Mouse (Mus musculus) forelimb bud, embryonic 11.5 days (tissue): Measurements from ENCODE around the gene Pip5kl1.

Experiments used
- DNase-seq: peaks from one replicate; pipeline ENCODE4 v3.0.0-alpha.2; 2012; ENCODE audit warnings: low read depth, low spot score

The Pip5kl1 gene

GRCm38 (mm10) chr2:32608778-32609435 lies 34.3 kb downstream of the Pip5kl1 start:
- no peak for DNase-seq

DNA sequence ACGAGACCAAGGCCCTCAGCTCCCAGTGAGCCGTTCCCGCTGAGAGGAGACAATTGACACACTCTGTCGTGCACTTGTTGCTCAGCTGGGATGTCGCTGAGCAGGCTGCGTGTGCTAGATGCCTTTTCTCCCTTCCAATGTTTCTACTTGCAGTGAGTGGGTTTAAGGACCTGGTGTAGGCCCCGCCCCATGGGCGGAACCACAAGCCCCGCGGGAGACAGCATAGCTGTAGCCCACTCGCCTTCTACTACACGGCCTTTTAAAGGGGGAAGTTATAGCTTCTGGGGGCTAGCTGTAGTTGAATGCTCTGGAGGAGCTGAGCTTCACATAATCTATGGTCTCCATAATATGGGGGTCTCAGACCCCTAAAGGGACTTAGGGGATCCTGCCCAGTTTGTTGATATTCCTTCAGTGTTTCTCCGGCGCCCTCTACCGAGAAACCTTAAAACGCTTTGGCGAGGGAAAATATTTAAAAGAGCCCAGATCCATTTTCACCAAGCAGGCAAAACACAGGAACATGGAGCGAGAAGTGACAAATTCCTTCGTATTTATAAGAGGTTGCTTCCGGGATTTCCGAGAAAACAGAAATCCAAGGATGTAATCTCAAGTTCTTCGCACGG lies 36.1 kb downstream of the Pip5kl1 start:
- no peak for DNase-seq

- DNase-seq, result no peak
Observed at GRCm38 (mm10) chr2:32612274-32612673, 37.7 kb downstream of the Pip5kl1 start.

DNA sequence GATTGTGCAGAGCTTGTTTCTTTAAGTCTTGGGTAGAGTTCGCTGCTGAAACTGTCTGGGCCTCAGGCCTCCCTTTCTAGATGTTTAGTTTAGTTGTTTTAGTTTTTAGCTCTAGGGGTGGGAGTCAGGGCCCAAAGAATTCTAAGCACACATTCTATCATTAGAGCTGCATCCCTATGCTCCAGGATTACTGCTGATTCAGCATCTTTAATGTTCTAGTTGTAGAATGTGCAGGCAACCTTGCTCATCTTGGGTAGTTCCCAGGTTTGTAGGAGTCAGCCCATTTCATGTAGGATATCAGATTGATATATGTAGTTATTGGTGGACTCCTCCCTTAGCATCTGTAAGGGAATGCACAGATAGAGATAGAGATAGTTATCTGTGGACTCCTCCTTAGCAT lies 42.5 kb downstream of the Pip5kl1 start:
- no peak for DNase-seq

DNA sequence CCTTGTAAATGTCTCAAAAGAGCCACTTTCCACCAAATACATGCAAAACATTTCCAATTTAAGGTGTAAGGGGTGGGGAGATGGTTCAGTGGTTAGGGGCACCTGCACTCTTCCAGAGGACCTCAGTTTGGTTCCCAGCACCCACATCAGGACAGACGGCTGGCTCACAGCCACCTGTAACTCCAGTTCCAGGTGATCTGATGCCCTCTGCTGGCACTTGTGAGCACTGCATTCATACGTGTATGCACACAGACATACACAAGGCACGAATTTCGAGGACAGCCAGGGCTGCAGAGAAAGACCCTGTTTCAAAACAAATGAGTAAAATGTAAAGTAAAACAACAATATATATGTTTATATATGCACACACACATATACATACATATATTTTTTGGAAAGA lies 43.0 kb downstream of the Pip5kl1 start:
- DNase-seq, result no peak

- DNase-seq, result no peak
Observed at GRCm38 (mm10) chr2:32618051-32618450, 43.5 kb downstream of the Pip5kl1 start.

GRCm38 (mm10) chr2:32620682-32621516 lies 46.3 kb downstream of the Pip5kl1 start:
- peak; percentile 68 for DNase-seq

DNA sequence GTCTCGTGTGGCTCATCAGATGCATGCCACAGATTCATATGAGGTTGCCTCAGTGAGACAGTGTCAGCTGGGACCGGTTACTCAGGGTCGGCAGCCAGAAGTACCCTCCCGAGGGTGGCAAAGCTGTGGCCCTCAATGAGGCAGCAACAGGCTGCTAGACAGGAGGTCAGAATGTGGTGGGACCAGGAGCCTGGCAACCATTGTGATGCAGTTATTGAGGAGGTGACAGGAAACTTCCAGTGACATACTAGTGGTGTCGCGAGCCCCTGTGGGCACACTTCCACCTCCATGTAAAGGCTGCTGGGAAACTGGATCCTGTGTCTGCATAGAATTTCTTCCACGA lies 46.9 kb downstream of the Pip5kl1 start, which contains the start of gene Ak1:
Gene Ak1 (plus strand): TSS at position 242 of the 343 bp plus-strand sequence.
- DNase-seq, result no peak

DNA sequence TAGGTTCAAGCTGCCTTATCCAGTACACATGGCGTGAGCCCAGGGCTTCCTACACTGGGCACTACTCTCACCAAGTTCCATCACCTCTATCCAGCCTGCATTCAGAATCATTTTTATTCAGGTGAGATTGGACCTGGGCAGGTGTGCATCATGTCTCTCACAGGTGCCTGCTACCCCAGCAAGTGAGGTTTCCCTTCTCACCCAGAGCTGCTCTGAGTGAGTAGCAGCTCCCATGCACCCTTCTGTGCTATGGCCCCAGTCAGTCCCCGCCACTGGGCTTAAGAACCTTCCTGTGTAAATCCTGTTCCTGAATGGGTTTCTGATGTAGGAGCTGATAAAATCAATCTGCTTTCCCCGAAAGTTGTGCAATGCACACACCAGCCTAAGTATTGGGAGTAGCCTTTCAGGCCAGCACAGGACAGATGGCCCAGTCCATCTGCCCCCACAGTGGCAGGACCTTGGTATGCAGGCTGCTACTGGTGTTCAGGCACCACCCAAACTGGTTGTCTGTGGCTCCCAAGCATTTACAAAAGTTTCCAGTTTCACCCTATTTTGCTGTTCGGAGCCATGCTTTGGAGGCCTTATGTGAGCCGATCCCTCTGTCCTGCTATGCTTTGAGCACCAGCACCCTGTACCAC lies 49.6 kb downstream of the Pip5kl1 start:
- no peak for DNase-seq

- peak; percentile 71 for DNase-seq
Observed at GRCm38 (mm10) chr2:32625212-32625872, 50.7 kb downstream of the Pip5kl1 start.

GRCm38 (mm10) chr2:32625873-32626694 lies 51.5 kb downstream of the Pip5kl1 start:
- DNase-seq, result no peak

GRCm38 (mm10) chr2:32627266-32628043 lies 52.9 kb downstream of the Pip5kl1 start:
- DNase-seq, result no peak

DNA sequence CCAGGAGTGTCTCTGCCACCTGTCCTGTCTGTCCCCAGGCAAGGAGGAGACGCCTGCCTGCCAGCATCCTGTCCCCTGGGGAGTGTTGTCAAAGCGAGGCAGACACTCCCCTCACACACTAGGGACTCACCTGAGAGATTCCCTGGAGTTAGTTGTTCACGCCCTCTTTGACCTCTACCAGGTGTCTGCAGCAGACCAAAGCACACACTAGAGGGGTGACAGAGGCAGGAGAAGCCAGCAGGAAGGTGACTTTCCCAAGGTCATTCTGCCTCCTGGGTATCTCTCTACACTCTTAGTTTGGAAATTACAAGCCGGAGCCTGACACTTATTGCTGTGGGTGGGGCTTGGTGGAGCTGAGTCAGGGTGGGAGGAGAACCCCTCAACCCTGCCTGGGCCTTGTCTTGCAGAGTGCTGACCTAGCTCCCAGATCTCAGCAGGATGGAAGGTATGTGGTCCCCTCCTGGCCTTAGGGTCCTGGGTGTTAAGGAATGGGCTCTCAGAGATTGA lies 53.5 kb downstream of the Pip5kl1 start:
- DNase-seq, result no peak

DNA sequence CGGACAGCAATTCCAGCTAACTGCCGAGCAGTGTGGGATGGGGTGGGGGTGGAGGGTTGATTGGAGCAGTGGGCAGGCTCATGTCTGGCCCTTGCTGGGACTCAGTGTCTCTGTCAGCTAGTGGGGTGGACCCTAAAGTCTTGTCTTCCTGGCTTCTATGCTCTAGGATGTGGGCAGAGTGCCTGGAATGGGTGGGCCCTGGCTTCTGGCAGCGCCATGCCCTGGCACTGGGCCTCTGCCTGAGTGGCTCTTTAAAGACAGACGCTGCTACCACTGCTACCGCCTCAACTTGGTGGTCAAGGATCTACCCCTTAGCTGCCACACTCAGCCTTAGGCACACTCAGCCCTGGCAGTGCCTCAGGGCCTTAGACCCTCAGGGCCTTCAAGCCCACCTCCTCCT lies 54.1 kb downstream of the Pip5kl1 start:
- DNase-seq, result no peak

GRCm38 (mm10) chr2:32629276-32629976 lies 54.8 kb downstream of the Pip5kl1 start:
- peak; percentile 77 for DNase-seq

GRCm38 (mm10) chr2:32630036-32630435 lies 55.4 kb downstream of the Pip5kl1 start:
- DNase-seq, result no peak

DNA sequence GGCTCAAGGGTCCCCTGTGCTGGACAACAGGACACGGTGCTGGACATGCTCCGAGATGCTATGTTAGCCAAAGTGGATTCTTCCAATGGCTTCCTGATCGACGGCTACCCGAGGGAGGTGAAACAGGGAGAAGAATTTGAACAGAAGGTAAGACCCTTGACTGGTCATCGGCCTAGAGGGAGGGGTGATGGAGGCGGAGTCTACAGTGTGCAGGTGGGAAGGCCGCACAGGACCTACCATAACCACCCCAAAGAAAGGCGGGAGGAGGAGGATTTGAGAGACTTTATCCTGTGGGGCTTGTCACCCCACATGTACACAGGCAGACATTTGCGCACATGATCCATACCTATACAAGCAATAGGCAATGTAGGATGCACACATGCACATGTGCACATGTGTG lies 56.4 kb downstream of the Pip5kl1 start:
- no peak for DNase-seq

DNA sequence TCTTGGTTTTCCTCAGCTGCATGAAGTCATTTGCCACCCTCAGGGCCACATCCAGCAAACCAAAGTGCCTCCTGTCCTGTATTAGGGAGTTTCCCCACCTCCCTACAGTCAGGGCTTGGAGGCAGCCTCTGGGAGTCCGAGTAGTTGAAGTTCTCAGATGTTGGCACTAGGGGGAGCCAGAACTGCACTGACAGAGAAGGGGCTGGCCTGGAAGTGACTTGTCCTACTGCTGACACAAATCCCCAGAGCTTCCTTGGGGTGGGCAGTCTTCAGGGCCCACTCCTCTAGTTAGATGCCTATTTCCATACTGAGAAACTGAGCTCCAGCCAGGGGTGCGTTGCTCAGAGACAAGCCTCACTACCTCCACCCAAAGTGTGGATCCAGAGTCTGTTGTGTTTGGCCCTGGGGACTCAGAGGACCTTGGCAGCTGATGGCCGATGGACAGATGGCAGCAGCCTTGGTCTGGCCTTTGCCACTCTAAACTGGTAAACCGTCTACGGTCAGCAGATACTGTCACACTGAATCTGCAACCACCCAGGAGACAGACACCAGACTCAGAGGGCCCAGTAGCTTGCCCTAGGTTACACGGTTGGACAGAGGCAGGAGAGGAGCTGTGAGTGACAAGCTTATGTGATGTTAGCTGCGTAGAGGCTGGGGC lies 57.3 kb downstream of the Pip5kl1 start:
- peak; percentile 79 for DNase-seq
